Mouse (Mus musculus) midbrain, embryonic 14.5 days (tissue): ENCODE results near the gene Adgrl3. TPM values are rescaled to one million over a fixed set of nuclear protein-coding genes. Genes with fewer than 3 reads are reported as not detected.

Source experiments
- ATAC-seq: fragments of 200-750 bp; cut with Nextera tagmentation; 2 replicates; pipeline ENCODE4 v1.8.0; 2017; ENCODE audit warnings: moderate number of reproducible peaks, moderate library complexity; ENCODE audit not compliant: low FRiP score, low TSS enrichment
- DNase-seq: peaks from one replicate; pipeline ENCODE4 v3.0.0-alpha.2; 2015
- H3K27ac ChIP-seq: fragments of 300-500 bp; sonication (generic); replicated peaks from 2 replicates; pipeline ENCODE4 v1.5.1; 2014; ENCODE audit warnings: mild to moderate bottlenecking, low read depth, low read length, moderate library complexity
- H3K27me3 ChIP-seq: fragments of 300-500 bp; sonication (generic); 2 replicates; pipeline ENCODE4 v1.6.1; 2014; ENCODE audit warnings: low read length, control low read depth, mixed read lengths; ENCODE audit not compliant: control insufficient read depth, insufficient read depth
- H3K36me3 ChIP-seq: fragments of 300-500 bp; sonication (generic); 2 replicates; pipeline ENCODE4 v1.6.1; 2014; ENCODE audit warnings: low read length, control low read depth; ENCODE audit not compliant: control insufficient read depth, insufficient read depth
- H3K4me1 ChIP-seq: fragments of 300-500 bp; sonication (generic); 2 replicates; pipeline ENCODE4 v1.6.1; 2014; ENCODE audit warnings: mild to moderate bottlenecking, antibody characterized with exemption, low read length, control low read depth; ENCODE audit not compliant: control insufficient read depth, insufficient read depth
- H3K4me2 ChIP-seq: fragments of 300-500 bp; sonication (generic); 2 replicates; pipeline ENCODE4 v1.6.1; 2014; ENCODE audit warnings: mild to moderate bottlenecking, low read length, moderate library complexity
- H3K4me3 ChIP-seq: fragments of 300-500 bp; sonication (generic); replicated peaks from 2 replicates; pipeline ENCODE4 v1.5.1; 2014; ENCODE audit warnings: low read depth, low read length
- H3K9ac ChIP-seq: fragments of 300-500 bp; sonication (generic); replicated peaks from 2 replicates; pipeline ENCODE4 v1.6.1; 2014; ENCODE audit warnings: mild to moderate bottlenecking, low read length, moderate library complexity
- H3K9me3 ChIP-seq: fragments of 300-500 bp; sonication (generic); 2 replicates; pipeline ENCODE4 v1.6.1; 2016; ENCODE audit warnings: low read length, control low read depth, mixed read lengths; ENCODE audit not compliant: control insufficient read depth
- WGBS: fragments of 180-500 bp; shearing (Covaris S2); extraction: QIAGEN DNeasy Blood & Tissue Kit; methylation state at CpG from one replicate; pipeline ENCODE4 v1.1.7; 2014; 5-methylcytosine and 5-hydroxymethylcytosine counted together
- polyA plus RNA-seq: library from polyadenylated mRNA; unstranded; fragments of >200 nt; fragmentation: Nextera tagmentation; extraction: Ambion mirVana; gene quantifications from 2 replicates; pipeline ENCODE4 v1.2.1, GENCODE M21; 2014

Adgrl3 gene
- polyA plus RNA-seq, 1 experiment from 2014 or later: 77.5 TPM

DNA sequence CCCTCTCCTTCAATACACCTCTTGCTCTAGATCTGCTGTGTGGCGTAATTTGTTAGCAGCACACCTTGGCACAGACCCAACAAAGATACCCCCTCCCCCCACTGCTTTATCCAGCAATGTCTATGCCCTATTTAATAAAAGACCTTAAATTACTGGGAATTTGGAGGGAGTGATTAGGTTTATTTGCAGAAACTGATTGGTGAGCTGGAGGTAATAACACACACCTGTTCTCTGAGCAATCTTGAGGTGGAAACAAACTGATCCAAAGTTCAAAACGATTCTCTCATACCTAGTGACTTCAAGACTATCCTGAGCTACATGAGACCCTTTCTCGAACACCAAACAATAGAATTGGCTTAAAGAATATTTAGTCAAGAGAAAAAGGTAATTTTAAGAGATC, 565.0 kb downstream of the Adgrl3 start:
- Histone ChIP-seq H3K9ac (no peak overlapping the region), H3K4me1 (no peaks in the 10 kb centered on the region), H3K27ac (no peak overlapping the region), H3K4me3 (no peak overlapping the region), H3K4me2 (no peak overlapping the region), H3K36me3 (no peaks in the 10 kb centered on the region), H3K27me3 (no peaks in the 10 kb centered on the region), H3K9me3 (no peaks in the 10 kb centered on the region)
- WGBS: 83% methylated on average over 3 of the region's 3 CpGs
- no peak for ATAC-seq
- no peak for DNase-seq

DNA sequence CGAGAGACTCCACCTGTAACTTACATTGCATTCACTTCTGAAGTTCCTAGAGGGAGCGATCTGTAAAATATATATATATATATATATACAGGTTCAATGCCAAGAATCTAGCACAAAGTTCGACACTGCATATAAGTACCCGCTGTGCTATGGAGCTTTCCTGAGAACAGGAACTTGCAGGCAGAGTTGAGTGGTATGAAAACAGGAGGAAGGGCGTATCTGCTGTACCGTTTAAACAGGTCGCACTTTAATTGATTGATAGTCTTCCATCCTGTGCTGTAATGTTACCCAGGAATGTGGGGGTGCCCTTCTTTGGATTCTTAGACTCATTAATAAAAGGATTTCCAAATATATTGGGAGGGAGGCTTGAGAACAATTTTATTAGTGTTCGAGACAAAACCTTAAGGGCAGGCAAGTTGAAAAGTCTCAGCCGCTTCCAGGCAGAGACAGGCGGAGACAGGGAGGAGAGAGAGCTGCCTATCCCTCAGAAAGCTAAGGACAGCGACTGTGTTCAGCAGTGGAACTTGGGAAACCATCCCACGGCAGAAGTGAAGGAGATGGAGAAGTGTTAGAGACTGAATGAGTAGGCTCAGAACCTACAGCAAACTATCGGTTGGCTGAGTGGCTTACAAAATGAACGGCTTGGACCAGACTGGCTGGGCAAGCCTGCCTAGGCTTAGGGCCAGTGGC, 570.2 kb downstream of the Adgrl3 start:
- ATAC-seq: no peak
- WGBS: 89% methylated on average over 14 of the region's 14 CpGs

DNA sequence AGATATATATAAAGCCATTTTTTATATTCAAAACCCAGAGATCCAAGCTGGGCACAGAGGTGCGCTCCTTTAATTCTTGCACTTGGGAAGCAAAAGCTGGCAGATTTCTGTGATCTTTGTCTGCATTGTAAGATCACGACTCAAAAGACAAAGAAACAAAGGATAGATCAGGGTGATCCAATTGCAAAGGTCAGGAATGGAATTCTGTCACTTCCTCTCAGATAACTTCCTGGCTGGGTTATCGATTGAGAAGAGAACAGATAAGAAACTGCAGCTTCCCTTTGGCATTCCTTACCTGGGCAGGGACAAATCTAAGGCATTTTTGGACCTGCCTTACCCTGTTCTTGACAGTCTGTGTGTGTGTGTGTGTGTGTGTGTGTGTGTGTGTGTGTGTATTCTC, 571.5 kb downstream of the Adgrl3 start:
- Histone ChIP-seq H3K4me3 (no peak overlapping the region), H3K27ac (no peak overlapping the region), H3K27me3 (no peaks in the 10 kb centered on the region), H3K9me3 (no peaks in the 10 kb centered on the region), H3K9ac (no peak overlapping the region), H3K4me1 (no peaks in the 10 kb centered on the region), H3K4me2 (no peak overlapping the region), H3K36me3 (no peaks in the 10 kb centered on the region)
- 32% methylated on average over 3 of the region's 3 CpGs for WGBS
- no peak for ATAC-seq
- no peak for DNase-seq

More for the DNA sequence above, 570.2 kb downstream of the Adgrl3 start:
- Histone ChIP-seq H3K4me2 (no peak overlapping the region), H3K9ac (no peak overlapping the region), H3K36me3 (no peaks in the 10 kb centered on the region), H3K27me3 (no peaks in the 10 kb centered on the region), H3K4me1 (no peaks in the 10 kb centered on the region), H3K9me3 (no peaks in the 10 kb centered on the region), H3K4me3 (no peak overlapping the region), H3K27ac (no peak overlapping the region)
- DNase-seq: no peak

DNA sequence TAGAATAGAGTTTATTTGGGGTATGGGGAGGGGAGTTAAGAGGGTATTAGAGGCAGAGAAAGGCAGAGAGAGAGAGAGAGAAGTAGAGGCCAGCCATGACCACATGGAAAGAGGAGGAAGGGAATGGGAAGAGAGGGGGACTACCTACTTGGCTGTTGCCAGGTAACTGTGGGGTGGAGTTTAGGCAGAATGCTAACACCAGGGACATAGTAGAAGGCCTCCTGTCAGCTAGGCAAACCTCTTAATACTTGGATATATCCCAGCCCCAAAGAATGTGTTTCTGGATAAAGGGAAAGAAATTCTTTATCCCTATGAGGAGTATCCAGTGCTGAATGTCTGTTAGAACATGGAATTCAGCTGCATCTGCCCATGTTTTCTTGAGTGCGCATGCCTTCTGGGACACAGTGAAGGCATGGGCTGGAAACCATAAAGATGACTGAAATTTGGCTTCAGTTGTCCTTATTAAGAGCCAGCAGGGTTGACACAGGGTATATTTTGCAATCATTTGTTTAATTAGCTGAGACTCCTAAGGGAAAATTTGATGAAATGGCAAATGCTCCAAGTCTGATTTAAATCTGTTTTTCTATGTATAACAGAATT, 573.6 kb downstream of the Adgrl3 start:
- 91% methylated on average over 1 of the region's 1 CpGs for WGBS
- H3K4me1 ChIP-seq: no peaks in the 10 kb centered on the region
- H3K27ac ChIP-seq: no peak overlapping the region
- no peak overlapping the region for H3K4me3 ChIP-seq
- no peak overlapping the region for H3K9ac ChIP-seq
- H3K27me3 ChIP-seq: no peaks in the 10 kb centered on the region
- H3K9me3 ChIP-seq: no peaks in the 10 kb centered on the region
- H3K36me3 ChIP-seq: no peaks in the 10 kb centered on the region
- ATAC-seq: no peak
- no peak overlapping the region for H3K4me2 ChIP-seq
- DNase-seq: no peak

DNA sequence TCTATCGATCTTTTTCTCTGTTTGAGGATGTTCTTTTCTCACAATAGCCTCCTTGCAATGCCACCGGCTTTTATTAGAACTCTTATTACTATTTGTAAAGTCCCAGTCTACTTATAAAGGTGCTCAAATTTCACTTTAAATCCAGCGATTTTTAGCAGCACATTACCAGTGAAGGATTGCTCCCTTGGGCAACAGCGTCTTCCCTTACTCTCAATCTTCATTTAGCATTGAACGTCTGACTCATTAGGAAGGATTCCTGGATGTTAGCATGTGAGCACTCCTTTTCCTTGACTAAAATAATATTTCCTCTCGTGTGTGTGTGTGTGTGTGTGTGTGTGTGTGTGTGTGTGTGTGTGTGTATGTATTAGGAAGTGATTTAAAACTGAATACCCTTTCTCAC, 578.1 kb downstream of the Adgrl3 start:
- Histone ChIP-seq H3K27me3 (no peaks in the 10 kb centered on the region), H3K9ac (no peak overlapping the region), H3K4me3 (no peak overlapping the region), H3K4me1 (peaks cover 3% of the 10 kb centered on the region; the same call in 1 of the 2 replicates), H3K9me3 (no peaks in the 10 kb centered on the region), H3K27ac (no peak overlapping the region), H3K4me2 (no peak overlapping the region), H3K36me3 (no peaks in the 10 kb centered on the region)
- WGBS: 75% methylated on average over 6 of the region's 6 CpGs
- no peak for DNase-seq
- no peak for ATAC-seq

DNA sequence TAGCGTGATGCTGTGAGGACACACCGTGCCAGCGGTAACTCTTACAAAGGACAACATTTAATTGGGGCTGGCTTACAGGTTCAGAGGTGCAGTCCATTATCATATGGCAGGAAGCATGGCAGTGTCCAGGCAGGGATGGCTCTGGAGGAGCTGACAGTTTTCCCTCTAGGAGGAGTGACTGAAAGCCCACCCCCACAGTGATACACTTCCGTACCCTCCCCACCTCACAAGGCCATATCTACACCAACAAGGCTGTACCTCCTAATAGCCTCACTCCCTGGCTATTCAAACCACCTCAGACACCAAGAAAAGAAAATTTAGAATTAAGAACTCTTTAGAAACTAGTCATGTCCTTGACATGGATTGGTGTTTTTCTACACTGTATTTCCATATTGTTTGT, 583.0 kb downstream of the Adgrl3 start:
- Histone ChIP-seq H3K4me1 (peaks cover 3% of the 10 kb centered on the region; the same call in 1 of the 2 replicates), H3K36me3 (no peaks in the 10 kb centered on the region), H3K9ac (no peak overlapping the region), H3K4me3 (no peak overlapping the region), H3K27me3 (no peaks in the 10 kb centered on the region), H3K9me3 (no peaks in the 10 kb centered on the region), H3K27ac (no peak overlapping the region), H3K4me2 (no peak overlapping the region)
- no peak for ATAC-seq
- DNase-seq: no peak
- 78% methylated on average over 4 of the region's 4 CpGs for WGBS

DNA sequence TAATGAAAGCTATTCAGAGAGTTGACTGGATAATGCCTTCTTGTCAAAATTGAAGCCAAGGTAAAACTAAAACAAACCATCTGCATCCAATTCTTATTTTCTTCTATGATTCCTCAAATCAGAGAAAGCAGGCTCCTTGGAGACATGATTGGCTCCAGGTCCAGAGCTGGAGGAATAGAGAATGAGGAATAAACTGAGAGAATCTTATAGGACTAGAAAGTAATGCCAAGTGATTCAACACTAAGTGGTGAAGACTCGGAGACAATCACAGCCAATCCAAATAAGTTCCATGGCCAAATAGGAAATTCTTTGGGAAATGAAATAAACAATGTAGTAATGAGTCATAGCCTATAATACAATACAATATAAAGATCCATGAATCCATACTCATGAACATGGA, 585.7 kb downstream of the Adgrl3 start:
- DNase-seq (no peak), ATAC-seq (no peak)
- H3K27me3 ChIP-seq: no peaks in the 10 kb centered on the region
- H3K36me3 ChIP-seq: no peaks in the 10 kb centered on the region
- H3K4me1 ChIP-seq: no peaks in the 10 kb centered on the region
- H3K4me2 ChIP-seq: no peak overlapping the region
- no peak overlapping the region for H3K27ac ChIP-seq
- H3K4me3 ChIP-seq: no peak overlapping the region
- H3K9ac ChIP-seq: no peak overlapping the region
- H3K9me3 ChIP-seq: no peaks in the 10 kb centered on the region
- 90% methylated on average over 1 of the region's 1 CpGs for WGBS

DNA sequence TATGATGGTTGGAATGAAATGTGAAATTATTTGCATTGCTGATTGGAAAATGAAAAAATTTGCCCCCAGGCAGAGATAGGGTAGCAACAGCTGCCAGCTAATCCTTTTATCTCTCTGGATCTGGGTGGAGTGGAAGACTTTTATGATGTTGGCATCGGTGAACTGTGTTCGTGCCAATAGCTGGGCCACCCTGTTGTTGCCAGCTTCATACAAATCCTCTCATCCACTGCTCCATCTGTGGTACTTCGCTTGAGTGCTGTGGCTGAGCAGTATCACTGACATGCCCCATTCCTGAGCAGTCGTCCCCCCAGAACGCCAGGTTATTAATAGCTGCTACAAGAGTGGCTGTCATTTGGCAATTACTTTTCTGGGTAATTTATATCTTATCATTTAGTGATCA, 590.3 kb downstream of the Adgrl3 start:
- H3K9me3 ChIP-seq: no peaks in the 10 kb centered on the region
- 74% methylated on average over 5 of the region's 5 CpGs for WGBS
- H3K27ac ChIP-seq: no peak overlapping the region
- H3K4me1 ChIP-seq: no peaks in the 10 kb centered on the region
- no peak; the same call in 1 of the 2 replicates for ATAC-seq
- no peak overlapping the region for H3K4me3 ChIP-seq
- H3K27me3 ChIP-seq: no peaks in the 10 kb centered on the region
- peak; percentile 21 for DNase-seq
- no peaks in the 10 kb centered on the region for H3K36me3 ChIP-seq
- no peak overlapping the region for H3K4me2 ChIP-seq
- H3K9ac ChIP-seq: no peak overlapping the region

DNA sequence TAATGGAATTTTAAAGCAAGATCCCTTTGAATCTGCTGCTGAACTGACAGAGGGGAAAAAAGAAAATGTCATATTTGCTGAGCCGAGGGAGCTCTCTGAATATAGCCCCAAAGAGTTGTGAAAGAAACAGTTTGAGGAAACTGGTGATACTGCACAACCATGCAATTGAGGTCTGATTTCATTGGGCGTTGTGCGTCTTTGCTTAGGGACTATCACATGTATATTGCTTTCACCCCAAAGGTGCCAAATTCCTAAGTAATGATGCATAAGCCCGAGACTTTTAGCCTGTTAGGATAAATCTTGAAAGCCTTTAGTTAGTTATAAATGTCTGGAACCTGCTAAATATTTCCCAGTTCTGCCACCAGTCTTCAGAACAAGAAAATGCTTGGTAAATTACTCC, 594.7 kb downstream of the Adgrl3 start:
- H3K4me2 ChIP-seq: no peak overlapping the region
- WGBS: 84% methylated on average over 4 of the region's 4 CpGs
- ATAC-seq (no peak), DNase-seq (no peak)
- no peak overlapping the region for H3K9ac ChIP-seq
- no peaks in the 10 kb centered on the region for H3K9me3 ChIP-seq
- H3K36me3 ChIP-seq: no peaks in the 10 kb centered on the region
- H3K4me3 ChIP-seq: no peak overlapping the region
- H3K27ac ChIP-seq: no peak overlapping the region
- H3K27me3 ChIP-seq: no peaks in the 10 kb centered on the region
- H3K4me1 ChIP-seq: no peaks in the 10 kb centered on the region
